Mouse (Mus musculus) right cerebral cortex, postnatal 25 days (tissue): ENCODE results near the gene Ybx3.
A peak's percentile ranks its signal among the peaks of the same experiment; 100 is the strongest.

Experiments used
- DNase-seq: peaks from one replicate; pipeline ENCODE4 v3.0.0; 2022

Ybx3 gene

GRCm38 (mm10) chr6:131388040-131389021 lies at the start of gene Ybx3:
Ybx3 (minus strand) TSS chr6:131388476.
- DNase-seq, result peak; percentile 88

GRCm38 (mm10) chr6:131436626-131437025 lies 48.4 kb upstream of the Ybx3 start:
- DNase-seq, result no peak

GRCm38 (mm10) chr6:131434088-131434487 lies 45.8 kb upstream of the Ybx3 start:
- DNase-seq, result no peak

- peak; percentile 3 for DNase-seq
Measured at GRCm38 (mm10) chr6:131433153-131434048, 45.1 kb upstream of the Ybx3 start.

- DNase-seq, result no peak
Measured at GRCm38 (mm10) chr6:131421572-131421971, 33.3 kb upstream of the Ybx3 start.

GRCm38 (mm10) chr6:131419614-131420013 lies 31.3 kb upstream of the Ybx3 start:
- no peak for DNase-seq

GRCm38 (mm10) chr6:131418770-131419169 lies 30.5 kb upstream of the Ybx3 start:
- no peak for DNase-seq

- no peak for DNase-seq
Measured at GRCm38 (mm10) chr6:131411116-131411843, 23.0 kb upstream of the Ybx3 start.

- no peak for DNase-seq
Measured at GRCm38 (mm10) chr6:131406957-131407356, 18.7 kb upstream of the Ybx3 start.

- DNase-seq, result no peak
Measured at GRCm38 (mm10) chr6:131405896-131406295, 17.6 kb upstream of the Ybx3 start.

GRCm38 (mm10) chr6:131405174-131405573 lies 16.9 kb upstream of the Ybx3 start:
- DNase-seq, result no peak

- DNase-seq, result no peak
Measured at GRCm38 (mm10) chr6:131404260-131404659, 16.0 kb upstream of the Ybx3 start.

- no peak for DNase-seq
Measured at GRCm38 (mm10) chr6:131403036-131403435, 14.8 kb upstream of the Ybx3 start.

- no peak for DNase-seq
Measured at GRCm38 (mm10) chr6:131402606-131403005, 14.3 kb upstream of the Ybx3 start.

GRCm38 (mm10) chr6:131401259-131401658 lies 13.0 kb upstream of the Ybx3 start:
- DNase-seq, result no peak

- DNase-seq, result no peak
Measured at GRCm38 (mm10) chr6:131396650-131397049, 8.4 kb upstream of the Ybx3 start.

- DNase-seq, result no peak
Measured at GRCm38 (mm10) chr6:131393873-131394660, 5.8 kb upstream of the Ybx3 start.

GRCm38 (mm10) chr6:131387221-131388039 lies 846 bp downstream of the Ybx3 start:
- DNase-seq, result peak; percentile 76

GRCm38 (mm10) chr6:131386416-131387019 lies 1.8 kb downstream of the Ybx3 start:
- DNase-seq, result no peak

GRCm38 (mm10) chr6:131385469-131385868 lies 2.8 kb downstream of the Ybx3 start:
- DNase-seq, result no peak
